Mouse (Mus musculus) CD8-positive naive resting alpha-beta T cell, adult 2 months (primary cell): Measurements from ENCODE around the gene Eno2.

Experiments used
- DNase-seq, 2 experiments: peaks; one replicate each; pipeline ENCODE4 v3.0.0; 2022; ENCODE audit warnings: low read depth in 2 of 2, low spot score in 2 of 2

Eno2 gene

GRCm38 (mm10) chr6:124742839-124743514 lies 26.5 kb downstream of the Eno2 start:
- DNase-seq = no peak

DNA sequence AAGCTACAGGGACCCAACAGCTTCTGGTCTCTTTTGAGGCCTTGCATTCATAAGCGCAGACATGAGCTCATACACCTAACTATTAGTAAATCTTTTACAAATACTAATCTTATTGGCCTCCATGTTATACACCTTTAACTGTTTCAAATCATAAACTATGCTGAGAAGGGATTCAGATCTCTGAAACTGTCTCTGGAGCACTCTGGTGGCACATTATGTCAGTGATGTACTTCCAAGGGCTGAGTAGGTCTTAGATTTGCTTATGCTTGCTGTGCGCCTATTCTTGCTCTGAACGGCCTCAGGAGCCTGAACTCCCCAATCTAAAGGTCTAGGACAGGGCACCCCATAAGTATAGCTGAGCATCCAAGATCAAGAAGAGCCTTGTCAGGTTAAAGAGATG lies 27.6 kb downstream of the Eno2 start:
- DNase-seq = no peak

DNA sequence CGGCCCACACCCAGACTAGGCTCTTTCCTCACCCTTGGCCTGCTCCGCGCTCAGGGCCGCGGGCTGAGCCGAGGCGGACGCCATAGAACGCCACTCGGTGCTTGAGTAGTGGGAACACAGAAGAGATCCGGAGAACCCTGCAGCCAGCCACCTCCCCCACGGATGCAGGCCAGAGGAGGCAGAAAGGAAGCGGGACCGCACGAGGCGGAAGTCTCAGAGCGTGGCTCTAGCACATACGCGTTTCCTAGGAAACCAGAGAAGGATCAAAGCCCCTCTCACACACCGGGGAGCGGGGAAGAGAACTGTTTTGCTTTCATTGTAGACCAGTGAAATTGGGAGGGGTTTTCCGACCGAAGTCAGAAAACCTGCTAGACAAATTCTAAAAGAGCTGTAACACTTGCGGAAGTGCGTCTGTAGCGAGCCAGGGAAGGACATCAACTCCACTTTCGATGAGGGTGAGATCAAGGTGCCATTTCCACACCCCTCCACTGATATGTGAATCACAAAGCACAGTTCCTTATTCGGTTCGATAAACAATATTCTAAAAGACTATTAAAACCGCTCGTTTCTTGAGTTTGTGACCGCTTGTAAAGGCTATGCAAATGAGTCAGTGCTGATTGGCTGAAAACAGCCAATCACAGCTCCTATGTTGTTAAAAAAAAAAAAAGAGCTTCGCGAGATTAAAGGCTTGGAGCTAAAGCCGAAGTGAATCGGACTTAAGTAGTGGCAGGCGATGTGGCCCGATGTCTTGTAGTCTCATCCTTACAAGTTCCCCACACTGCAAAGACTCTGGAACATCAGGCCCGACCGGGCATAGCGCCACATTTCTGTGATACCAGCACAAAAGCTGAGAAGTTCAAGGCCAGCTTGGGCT lies 28.3 kb downstream of the Eno2 start, which contains the start of gene Grcc10:
Gene Grcc10, minus strand, starts transcription at position 487 of the 874 bp plus-strand sequence.
- DNase-seq = peak; percentile 88 to 93

DNA sequence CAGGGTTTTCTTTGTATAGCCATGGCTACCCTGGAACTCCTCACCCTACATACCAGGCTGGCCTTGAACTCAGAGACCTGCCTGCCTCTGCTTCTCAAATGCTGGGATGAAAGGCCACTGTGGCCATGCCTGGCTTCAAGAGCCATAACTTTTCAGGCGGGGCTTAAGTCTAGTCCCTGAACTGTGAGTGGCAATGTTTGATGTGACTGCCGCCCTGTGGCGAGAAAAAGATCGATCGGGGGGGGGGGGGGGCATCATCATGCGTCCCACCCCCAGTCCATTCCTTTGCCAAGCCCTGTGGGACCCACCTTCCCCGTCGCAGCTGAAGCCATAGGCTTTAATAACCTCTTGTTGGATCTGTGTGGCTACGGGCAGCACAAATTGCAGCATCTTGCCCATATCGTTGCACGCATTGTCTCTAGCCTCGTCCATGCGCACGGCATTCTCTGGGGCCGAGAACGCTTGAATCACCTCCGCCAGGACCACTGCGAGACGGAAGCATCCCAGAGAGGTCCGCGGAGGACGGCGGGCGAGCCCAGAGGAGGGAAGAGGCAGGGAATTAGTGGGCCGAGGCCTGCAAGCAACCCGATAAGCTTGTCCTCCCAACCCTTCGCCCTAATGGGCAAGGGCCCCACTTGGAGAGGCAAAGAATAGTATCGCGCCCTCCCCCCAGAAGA lies 29.1 kb downstream of the Eno2 start:
- peak in 1 of 2 experiments; percentile 57 for DNase-seq

GRCm38 (mm10) chr6:124739231-124739796 lies 30.2 kb downstream of the Eno2 start:
- no peak for DNase-seq

- DNase-seq = no peak
These were observed 30.9 kb downstream of the Eno2 start, which contains the start of gene Ptpn6 for GRCm38 (mm10) chr6:124738511-124739023. Ptpn6 (minus strand) TSS chr6:124738714.

DNA sequence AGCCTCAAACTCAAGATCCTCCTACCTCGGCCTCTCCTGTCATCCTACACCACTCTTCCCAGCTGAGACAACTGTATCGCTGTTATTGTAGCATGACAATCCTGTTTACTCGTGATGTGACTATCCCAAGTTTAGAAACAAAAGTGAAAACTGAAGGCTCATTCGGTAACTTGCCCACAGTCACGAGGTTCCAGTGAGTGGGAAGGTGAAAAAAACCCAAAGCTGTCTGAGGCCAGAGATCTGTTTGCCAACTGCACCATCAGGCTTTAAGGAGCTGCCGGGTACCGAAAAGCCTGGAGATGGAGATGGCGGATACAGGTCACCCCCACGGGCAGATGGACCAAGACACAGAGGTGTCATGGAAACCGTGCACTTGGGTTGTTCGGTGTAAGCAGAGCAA lies 32.4 kb downstream of the Eno2 start:
- DNase-seq = no peak

GRCm38 (mm10) chr6:124734417-124734816 lies 35.1 kb downstream of the Eno2 start:
- no peak for DNase-seq

GRCm38 (mm10) chr6:124732476-124733370 lies 36.8 kb downstream of the Eno2 start:
- peak; percentile 48 to 49 for DNase-seq

DNA sequence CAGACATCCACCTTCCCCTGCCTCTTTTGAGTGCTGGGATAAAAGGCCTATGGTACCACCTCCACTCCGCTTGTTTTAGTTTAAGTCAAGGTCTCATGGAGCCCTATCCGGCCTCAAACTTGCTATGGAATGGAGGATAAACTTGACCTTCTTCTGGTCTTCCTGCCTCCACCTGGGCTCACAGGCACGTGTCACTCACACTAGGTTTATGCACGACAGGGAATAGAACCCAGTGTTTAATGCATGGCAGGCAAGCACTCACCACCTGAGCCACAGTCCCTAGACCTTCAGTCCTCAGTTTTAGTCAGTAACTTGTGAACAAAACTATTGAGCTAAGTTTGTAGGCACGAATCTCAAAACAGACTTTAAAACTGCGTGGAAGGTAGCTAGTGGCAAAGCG lies 38.4 kb downstream of the Eno2 start:
- DNase-seq = no peak

DNA sequence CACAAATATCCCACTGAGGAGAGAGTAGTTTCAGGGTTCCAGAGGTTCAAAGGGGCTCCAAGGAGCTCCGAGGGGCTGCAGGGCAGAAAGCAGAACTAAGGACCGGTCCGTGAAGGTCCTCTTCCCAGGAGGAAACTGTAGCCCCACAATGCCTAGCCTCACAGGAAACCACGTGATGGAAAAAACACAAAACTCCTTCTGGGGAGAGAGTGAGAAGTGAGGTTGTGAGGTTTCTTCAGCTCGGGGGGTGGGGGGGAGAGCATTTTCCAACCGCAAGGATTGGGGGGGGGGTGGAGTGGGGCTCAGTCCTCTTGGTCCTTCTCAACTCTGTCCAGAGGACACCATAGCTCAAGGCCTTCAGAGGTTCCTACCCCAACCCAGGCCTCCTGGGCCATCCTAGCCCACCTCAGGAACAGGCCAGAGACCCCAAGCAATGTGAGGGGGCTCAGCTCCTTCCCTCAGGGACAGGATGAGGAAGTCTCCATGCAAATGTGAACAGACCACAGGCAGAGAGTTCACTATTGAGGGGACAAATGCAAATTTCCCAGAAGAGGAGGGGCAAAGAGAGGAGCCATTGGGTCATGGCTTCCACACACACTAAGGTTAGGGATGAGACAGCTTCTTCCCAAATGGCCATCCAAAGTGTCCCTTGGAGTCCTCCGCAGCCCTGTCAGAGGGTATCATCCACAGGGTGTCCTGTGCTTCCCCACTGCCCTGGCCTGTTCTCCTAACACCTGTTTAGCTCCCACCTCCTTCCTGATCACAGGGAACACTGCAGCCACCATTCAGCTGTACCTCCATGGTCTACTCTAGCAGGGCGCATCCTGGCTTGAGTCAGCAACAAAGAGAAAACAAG lies 39.4 kb downstream of the Eno2 start:
- DNase-seq = no peak

DNA sequence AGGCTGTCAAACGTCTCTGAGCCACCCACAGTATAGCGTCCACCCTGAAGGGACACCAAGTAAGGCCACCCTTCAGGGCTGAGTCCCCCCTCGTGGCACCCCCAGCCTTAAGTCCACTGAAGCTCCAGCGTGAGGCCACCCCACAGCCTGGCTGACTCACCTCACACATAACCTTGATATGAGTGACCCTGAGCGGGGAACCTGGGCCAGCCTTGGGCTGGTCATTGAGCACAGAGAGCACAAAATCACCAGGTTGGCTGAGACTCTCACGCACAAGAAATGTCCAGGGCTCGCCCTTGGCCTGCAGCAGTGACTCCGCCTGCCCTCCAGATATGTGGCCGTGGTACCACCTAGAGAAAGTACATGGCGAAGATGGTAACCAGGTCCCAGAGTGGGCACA lies 40.9 kb downstream of the Eno2 start:
- DNase-seq = no peak

GRCm38 (mm10) chr6:124724472-124724871 lies 45.0 kb downstream of the Eno2 start:
- no peak for DNase-seq

DNA sequence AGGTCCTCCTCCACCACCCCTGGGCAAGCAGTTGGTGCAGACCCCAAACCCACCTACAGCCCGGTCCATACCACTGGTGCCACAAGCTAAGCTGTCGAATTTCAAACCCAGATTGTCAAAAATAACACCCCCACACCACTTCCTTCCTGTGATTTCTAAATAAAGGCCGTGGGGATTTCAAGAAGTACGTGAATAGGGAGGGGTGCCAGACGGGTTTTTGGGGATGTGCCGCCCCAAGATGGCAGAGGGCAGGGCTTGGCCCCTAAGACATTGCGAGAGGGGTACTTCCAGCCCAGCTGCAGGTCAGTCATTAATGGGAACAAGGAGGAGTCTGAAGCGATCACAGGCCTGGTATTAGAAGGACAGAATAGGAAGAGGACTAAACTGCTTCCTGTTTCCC lies 45.9 kb downstream of the Eno2 start:
- no peak for DNase-seq

GRCm38 (mm10) chr6:124722876-124723473 lies 46.5 kb downstream of the Eno2 start:
- DNase-seq = no peak

DNA sequence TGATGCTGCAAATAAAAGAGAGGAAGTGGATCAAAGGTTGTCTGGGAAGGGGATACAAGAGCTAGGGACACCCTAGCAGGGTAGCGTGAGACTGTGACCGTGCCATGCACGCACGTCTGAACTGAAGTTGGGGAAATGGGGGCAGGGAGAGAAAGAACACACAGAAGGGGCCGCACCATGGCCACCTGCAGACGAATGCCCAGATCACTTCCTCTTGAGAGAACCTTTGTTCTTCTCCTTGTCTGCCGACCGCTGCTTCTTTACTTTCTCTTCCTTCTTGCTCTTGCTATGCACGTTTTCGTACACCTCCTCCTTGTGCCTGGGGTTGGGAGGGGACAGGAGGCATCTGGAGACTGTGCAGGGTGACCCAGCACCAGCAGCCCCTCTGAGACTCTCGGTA lies 48.6 kb downstream of the Eno2 start:
- no peak for DNase-seq

DNA sequence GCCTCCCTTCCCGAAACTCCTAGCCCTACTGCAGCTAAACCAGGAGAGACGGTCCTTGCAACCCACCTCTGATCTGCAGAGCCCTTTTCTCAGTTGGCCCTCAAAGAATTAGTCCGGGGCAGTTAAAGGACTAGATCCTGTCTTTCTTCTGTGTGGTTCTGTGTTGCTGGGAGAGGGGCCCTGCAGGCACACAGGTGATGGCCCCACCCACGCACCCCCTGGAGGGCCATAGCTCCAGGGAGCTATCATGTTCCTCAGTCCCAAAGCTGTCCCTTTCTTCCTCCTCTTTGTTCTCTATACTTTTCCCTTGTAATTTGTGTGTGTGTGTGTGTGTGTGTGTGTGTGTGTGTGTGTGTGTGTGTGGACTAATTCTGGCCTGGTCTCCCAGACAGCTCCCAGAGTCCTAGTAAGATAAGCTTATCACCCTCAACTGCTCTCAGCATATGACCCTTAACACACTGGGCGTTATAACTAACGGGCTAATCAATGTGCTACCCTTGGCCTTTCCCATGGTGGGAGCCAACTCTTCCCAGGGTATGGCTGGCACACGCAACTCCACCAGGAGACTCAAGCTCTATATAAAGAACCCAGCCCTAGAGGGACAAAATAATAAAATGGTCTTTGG lies 50.0 kb downstream of the Eno2 start:
- no peak for DNase-seq

GRCm38 (mm10) chr6:124718703-124719102 lies 50.8 kb downstream of the Eno2 start:
- DNase-seq = no peak
